In the genomic region with DNA sequence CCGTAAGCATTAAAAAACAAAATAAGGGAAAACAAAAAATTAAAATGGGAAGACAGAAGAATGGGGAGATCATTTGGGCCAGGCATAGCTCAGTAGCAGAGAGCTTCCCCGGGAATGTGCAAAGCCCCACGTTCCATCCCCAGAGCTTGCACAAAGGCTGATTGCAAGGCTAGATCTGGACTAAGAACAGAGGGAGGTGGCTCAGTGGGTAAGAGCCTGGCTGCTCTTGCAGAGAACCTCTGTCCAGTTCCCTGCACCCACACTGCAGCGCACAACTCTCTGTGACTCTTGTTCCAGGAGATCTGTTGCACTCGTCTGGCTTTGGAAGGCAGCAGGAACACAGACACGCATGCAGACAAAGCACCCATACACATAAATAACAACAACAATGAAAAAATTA, we compare ENCODE assay signal across 42 mouse cellular contexts. TPM values are rescaled to one million over a fixed set of nuclear protein-coding genes. Genes with fewer than 3 reads are reported as not detected.
"Had no signal": no experiment of that assay in that cellular context is flagged by ENCODE, and none has a peak within 500 bp of the region (broad histone marks: within the 10 kb centered on the region; RNA-seq: fewer than 3 reads in every experiment).

No protein-coding gene starts in this region.

- H3K4me2 ChIP-seq: heart, embryonic 12.5 days; hindbrain, embryonic 13.5 days; hindbrain, embryonic 15.5 days; kidney, embryonic 15.5 days; limb, embryonic 13.5 days; limb, embryonic 15.5 days; liver, embryonic 12.5 days had no signal

- H3K4me1 ChIP-seq: limb, embryonic 15.5 days had no signal

- H3K27me3 ChIP-seq: heart, embryonic 12.5 days; hindbrain, embryonic 13.5 days; hindbrain, embryonic 15.5 days; kidney, embryonic 15.5 days; limb, embryonic 13.5 days; limb, embryonic 15.5 days; liver, embryonic 12.5 days had no signal

- H3K4me3 ChIP-seq: gastrocnemius, adult 2 months; heart, embryonic 10.5 days; heart, embryonic 12.5 days; hindbrain, embryonic 13.5 days; hindbrain, embryonic 15.5 days; kidney, embryonic 15.5 days; limb, embryonic 13.5 days; limb, embryonic 15.5 days; liver, embryonic 12.5 days had no signal

- H3K27ac ChIP-seq: gastrocnemius, adult 2 months; heart, embryonic 10.5 days; hindbrain, embryonic 13.5 days; hindbrain, embryonic 15.5 days; hindbrain, postnatal 0 days; kidney, embryonic 15.5 days; kidney, postnatal 0 days; limb, embryonic 13.5 days; limb, embryonic 15.5 days; liver, embryonic 12.5 days; liver, embryonic 14.5 days had no signal

- H3K9me3 ChIP-seq: heart, embryonic 10.5 days; heart, embryonic 12.5 days; hindbrain, embryonic 13.5 days; hindbrain, embryonic 15.5 days; kidney, embryonic 15.5 days; limb, embryonic 13.5 days; limb, embryonic 15.5 days; liver, embryonic 12.5 days had no signal

- ATAC-seq: hindbrain, postnatal 0 days; intestine, embryonic 16.5 days; liver, embryonic 12.5 days had no signal

- DNase-seq: gastrocnemius, adult 2 months; gastrocnemius, postnatal 10 days; gastrocnemius, postnatal 36 days; heart, adult 18-20 months; heart, postnatal 10 days; kidney, adult 11 months; kidney, adult 2 months; kidney, adult 9 months; kidney, postnatal 14 days; kidney, postnatal 36 days; layer of hippocampus, adult 9-11 months; layer of hippocampus, postnatal 36 days; left cerebral cortex, postnatal 4 days had no signal

- H3K9ac ChIP-seq: heart, embryonic 12.5 days; hindbrain, embryonic 13.5 days; hindbrain, embryonic 15.5 days; kidney, embryonic 15.5 days; limb, embryonic 13.5 days; limb, embryonic 15.5 days; liver, embryonic 12.5 days; liver, embryonic 14.5 days had no signal

- H3K36me3 ChIP-seq: heart, embryonic 10.5 days; heart, embryonic 12.5 days; hindbrain, embryonic 13.5 days; hindbrain, embryonic 15.5 days; kidney, embryonic 15.5 days; limb, embryonic 13.5 days; limb, embryonic 15.5 days; liver, embryonic 12.5 days had no signal

RNA-seq across cellular contexts. Expression of a gene that starts 53.8 kb away (rescaled TPM):
- total RNA-seq: gastrocnemius, adult 2 months; gastrocnemius, postnatal 10 days; gastrocnemius, postnatal 36 days; heart, adult 18-20 months; heart, adult 8-10 months; heart, postnatal 10 days; heart, postnatal 25 days; hematopoietic stem cell, adult 5-6 weeks; hindbrain, postnatal 0 days; layer of hippocampus, adult 18-20 months; layer of hippocampus, adult 8-10 months; layer of hippocampus, postnatal 14 days; layer of hippocampus, postnatal 36 days; left cerebral cortex, adult 18-20 months; left cerebral cortex, adult 8-10 months; left cerebral cortex, postnatal 10 days; left cerebral cortex, postnatal 25 days; left cerebral cortex, postnatal 4 days; liver, adult 2 months had no signal
- polyA plus RNA-seq: heart, embryonic 14.5 days; heart, embryonic 16.5 days; hindbrain, embryonic 11.5 days; hindbrain, embryonic 13.5 days; hindbrain, embryonic 15.5 days; hindbrain, postnatal 0 days; intestine, embryonic 14.5 days; intestine, embryonic 16.5 days; kidney, embryonic 15.5 days; kidney, postnatal 0 days; large intestine, adult 2 months; limb, embryonic 11.5 days; limb, embryonic 15.5 days; liver, adult 2 months had no signal
